Mouse (Mus musculus): ENCODE results near the gene Tmod3.

- TF ChIP-seq CTCF (IDR thresholded peaks at IDR 0.05; ENCODE audit: low read depth, low read length) (no peak), POLR2A (IDR thresholded peaks at IDR 0.05; ENCODE audit: insufficient read depth, low read length) (no peak), EP300 (IDR thresholded peaks at IDR 0.05; ENCODE audit: insufficient read depth, low read depth, low read length) (no peak)
Measured at GRCm38 (mm10) chr9:75581694-75582350, 22.4 kb upstream of the Tmod3 start.
